Mouse (Mus musculus) cortical plate, adult 2 months (tissue): ENCODE results near the gene Rassf8.

Experiments
- CTCF ChIP-seq: fragments of 200-500 bp; IDR thresholded peaks from 2 replicates; pipeline ENCODE4 v1.5.1; 2011; ENCODE audit warnings: mild to moderate bottlenecking, control low read depth, low read length; ENCODE audit not compliant: insufficient read depth; ENCODE audit errors: extremely low read depth
- POLR2A ChIP-seq: fragments of 200-500 bp; IDR thresholded peaks from 2 replicates; pipeline ENCODE4 v1.6.1; 2011; ENCODE audit warnings: mild to moderate bottlenecking, low read length, control low read depth; ENCODE audit not compliant: insufficient read depth; ENCODE audit errors: extremely low read depth

DNA sequence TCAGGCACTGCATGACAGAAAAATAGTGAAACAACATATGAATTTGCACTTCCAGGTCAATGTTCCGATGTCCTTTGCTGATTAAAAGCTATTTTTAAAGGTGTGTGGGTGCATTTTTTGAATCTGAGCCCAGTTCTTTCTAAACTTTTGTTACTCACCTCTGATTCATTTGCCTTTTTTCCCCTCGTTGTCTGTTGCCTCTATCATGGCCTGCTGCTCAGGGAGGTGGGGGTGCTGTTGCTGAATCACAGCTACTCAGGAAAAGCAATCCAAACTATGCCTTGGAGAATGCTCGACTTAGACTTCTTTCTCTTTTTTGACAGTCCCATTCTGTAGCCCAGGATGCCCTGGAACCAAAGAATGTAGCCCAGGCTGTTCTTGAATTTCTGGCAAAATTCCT lies 1.3 kb upstream of the Rassf8 start:
- TF ChIP-seq CTCF: no peak
- no peak for TF ChIP-seq POLR2A
